Mouse (Mus musculus): ENCODE measurements at regions not wholly inside any gene's neighbourhood (a gene's known extent, or its start where the extent isn't known, plus 50 kb on each side); places are given as distances from the start of the nearest gene placed in this dataset.

GRCm38 (mm10) chrX:107577501-107577900 lies 90.3 kb upstream of the Tbx22 start:
- intact Hi-C loops (cut with DNase I) = no loop called here
- peak; percentile 1 to 9 for DNase-seq
